Mouse (Mus musculus) liver, embryonic 12.5 days (tissue): ENCODE data around the gene Sh3glb1. TPM values are rescaled to one million over a fixed set of nuclear protein-coding genes. Genes with fewer than 3 reads are reported as not detected.
A peak's percentile ranks its signal among the peaks of the same experiment; 100 is the strongest.

Experiments used
- ATAC-seq: fragments of 200-750 bp; cut with Nextera tagmentation; 2 replicates; pipeline ENCODE4 v1.8.0; 2017; ENCODE audit warnings: moderate number of reproducible peaks, mild to moderate bottlenecking, moderate library complexity
- H3K27ac ChIP-seq: fragments of 300-500 bp; sonication (generic); 2 replicates; pipeline ENCODE4 v1.5.1; 2016; ENCODE audit warnings: mild to moderate bottlenecking
- H3K27me3 ChIP-seq: fragments of 300-500 bp; sonication (generic); replicated peaks from 2 replicates; pipeline ENCODE4 v1.6.1; 2016; ENCODE audit warnings: mild to moderate bottlenecking, moderate library complexity
- H3K36me3 ChIP-seq: fragments of 300-500 bp; sonication (generic); 2 replicates; pipeline ENCODE4 v1.6.1; 2016; ENCODE audit warnings: mild to moderate bottlenecking, moderate library complexity
- H3K4me1 ChIP-seq: fragments of 300-500 bp; sonication (generic); 2 replicates; pipeline ENCODE4 v1.6.1; 2016
- H3K4me2 ChIP-seq: fragments of 300-500 bp; sonication (generic); 2 replicates; pipeline ENCODE4 v1.6.1; 2016; ENCODE audit warnings: mild to moderate bottlenecking, moderate library complexity
- H3K4me3 ChIP-seq: fragments of 300-500 bp; sonication (generic); 2 replicates; pipeline ENCODE4 v1.5.1; 2016; ENCODE audit warnings: mild to moderate bottlenecking, moderate library complexity
- H3K9ac ChIP-seq: fragments of 300-500 bp; sonication (generic); 2 replicates; pipeline ENCODE4 v1.6.1; 2016; ENCODE audit warnings: mild to moderate bottlenecking, moderate library complexity
- H3K9me3 ChIP-seq: fragments of 300-500 bp; sonication (generic); replicated peaks from 2 replicates; pipeline ENCODE4 v1.6.1; 2016; ENCODE audit warnings: mild to moderate bottlenecking, moderate library complexity
- WGBS: fragments of 180-500 bp; shearing (Covaris S2); methylation state at CpG from one replicate; pipeline ENCODE4 v1.1.7; 2016; ENCODE audit not compliant: insufficient replicate concordance; 5-methylcytosine and 5-hydroxymethylcytosine counted together
- polyA plus RNA-seq: library from polyadenylated mRNA; unstranded; fragments of >200 nt; fragmentation: Nextera tagmentation; extraction: Ambion mirVana; gene quantifications from 2 replicates; pipeline ENCODE4 v1.2.1, GENCODE M21; 2016

Sh3glb1 gene
- polyA plus RNA-seq, 1 experiment from 2014 or later = 88.7 TPM

GRCm38 (mm10) chr3:144711607-144712206 is 8.4 kb downstream of the Sh3glb1 start:
- Histone ChIP-seq H3K4me1 (peaks cover 22% of the 10 kb centered on the region), H3K36me3 (peaks cover 69% of the 10 kb centered on the region), H3K4me3 (no peak overlapping the region), H3K9me3 (no peaks in the 10 kb centered on the region), H3K9ac (no peak overlapping the region), H3K27me3 (no peaks in the 10 kb centered on the region), H3K27ac (no peak overlapping the region), H3K4me2 (no peak overlapping the region)
- 64% methylated on average over 6 of the region's 6 CpGs for WGBS
- ATAC-seq = peak; percentile 37

- Histone ChIP-seq H3K4me2 (no peak overlapping the region), H3K4me3 (no peak overlapping the region), H3K9ac (no peak overlapping the region), H3K27ac (no peak overlapping the region), H3K36me3 (peaks cover 81% of the 10 kb centered on the region), H3K9me3 (no peaks in the 10 kb centered on the region), H3K27me3 (no peaks in the 10 kb centered on the region), H3K4me1 (no peaks in the 10 kb centered on the region)
- no peak for ATAC-seq
- 88% methylated on average over 5 of the region's 5 CpGs for WGBS
These were observed 11.5 kb downstream of the Sh3glb1 start for GRCm38 (mm10) chr3:144708612-144709011.

GRCm38 (mm10) chr3:144703959-144704358 is 16.2 kb downstream of the Sh3glb1 start:
- no peak for ATAC-seq
- no peak overlapping the region for H3K27ac ChIP-seq
- no peak overlapping the region for H3K4me3 ChIP-seq
- no peaks in the 10 kb centered on the region for H3K9me3 ChIP-seq
- no peaks in the 10 kb centered on the region for H3K27me3 ChIP-seq
- no peak overlapping the region for H3K9ac ChIP-seq
- peaks cover 8% of the 10 kb centered on the region for H3K4me1 ChIP-seq
- WGBS = 78% methylated on average over 6 of the region's 6 CpGs
- peaks cover 75% of the 10 kb centered on the region for H3K36me3 ChIP-seq
- H3K4me2 ChIP-seq = no peak overlapping the region

- Histone ChIP-seq H3K27ac (no peak overlapping the region; the same call in 1 of the 2 replicates), H3K9ac (no peak overlapping the region), H3K4me2 (no peak overlapping the region), H3K4me1 (peaks cover 20% of the 10 kb centered on the region), H3K27me3 (no peaks in the 10 kb centered on the region), H3K36me3 (peaks cover 77% of the 10 kb centered on the region), H3K4me3 (no peak overlapping the region), H3K9me3 (no peaks in the 10 kb centered on the region)
- WGBS = 38% methylated on average over 5 of the region's 5 CpGs
- no peak for ATAC-seq
These were observed 21.2 kb downstream of the Sh3glb1 start for GRCm38 (mm10) chr3:144698790-144699433.

GRCm38 (mm10) chr3:144697942-144698341 is 22.2 kb downstream of the Sh3glb1 start:
- ATAC-seq = no peak
- Histone ChIP-seq H3K4me3 (no peak overlapping the region), H3K9ac (no peak overlapping the region), H3K4me2 (no peak overlapping the region), H3K36me3 (peaks cover 78% of the 10 kb centered on the region), H3K27me3 (no peaks in the 10 kb centered on the region), H3K9me3 (no peaks in the 10 kb centered on the region), H3K4me1 (peaks cover 20% of the 10 kb centered on the region), H3K27ac (no peak overlapping the region)
- WGBS = 63% methylated on average over 3 of the region's 3 CpGs

GRCm38 (mm10) chr3:144697154-144697553 is 23.0 kb downstream of the Sh3glb1 start:
- Histone ChIP-seq H3K27ac (no peak overlapping the region), H3K4me3 (no peak overlapping the region), H3K4me1 (peaks cover 20% of the 10 kb centered on the region), H3K9me3 (no peaks in the 10 kb centered on the region), H3K27me3 (no peaks in the 10 kb centered on the region), H3K4me2 (no peak overlapping the region), H3K9ac (no peak overlapping the region), H3K36me3 (peaks cover 78% of the 10 kb centered on the region)
- 58% methylated on average over 5 of the region's 5 CpGs for WGBS
- no peak for ATAC-seq

GRCm38 (mm10) chr3:144694941-144695340 is 25.2 kb downstream of the Sh3glb1 start:
- 88% methylated on average over 7 of the region's 7 CpGs for WGBS
- Histone ChIP-seq H3K27ac (no peak overlapping the region), H3K4me3 (no peak overlapping the region), H3K9me3 (no peaks in the 10 kb centered on the region), H3K36me3 (peaks cover 83% of the 10 kb centered on the region), H3K4me1 (peaks cover 23% of the 10 kb centered on the region), H3K27me3 (no peaks in the 10 kb centered on the region), H3K9ac (no peak overlapping the region), H3K4me2 (no peak overlapping the region)
- no peak for ATAC-seq

GRCm38 (mm10) chr3:144694040-144694439 is 26.1 kb downstream of the Sh3glb1 start:
- no peak overlapping the region for H3K4me3 ChIP-seq
- no peaks in the 10 kb centered on the region for H3K9me3 ChIP-seq
- H3K27ac ChIP-seq = no peak overlapping the region
- no peaks in the 10 kb centered on the region for H3K27me3 ChIP-seq
- no peak for ATAC-seq
- peaks cover 25% of the 10 kb centered on the region for H3K4me1 ChIP-seq
- 88% methylated on average over 10 of the region's 10 CpGs for WGBS
- peaks cover 81% of the 10 kb centered on the region for H3K36me3 ChIP-seq
- H3K9ac ChIP-seq = no peak overlapping the region
- H3K4me2 ChIP-seq = no peak overlapping the region

GRCm38 (mm10) chr3:144692052-144692451 is 28.1 kb downstream of the Sh3glb1 start:
- H3K27ac ChIP-seq = peak overlapping the region; percentile 17; the same call in 1 of the 2 replicates
- H3K4me3 ChIP-seq = no peak overlapping the region
- H3K4me1 ChIP-seq = peaks cover 23% of the 10 kb centered on the region
- no peaks in the 10 kb centered on the region for H3K9me3 ChIP-seq
- no peaks in the 10 kb centered on the region for H3K27me3 ChIP-seq
- peaks cover 82% of the 10 kb centered on the region for H3K36me3 ChIP-seq
- WGBS = 52% methylated on average over 3 of the region's 3 CpGs
- no peak overlapping the region for H3K9ac ChIP-seq
- H3K4me2 ChIP-seq = no peak overlapping the region
- no peak for ATAC-seq

GRCm38 (mm10) chr3:144689236-144689635 is 30.9 kb downstream of the Sh3glb1 start:
- peak; percentile 99 for ATAC-seq
- Histone ChIP-seq H3K4me2 (peak overlapping the region; percentile 17), H3K27ac (peak overlapping the region; percentile 67)

GRCm38 (mm10) chr3:144688284-144688683 is 31.9 kb downstream of the Sh3glb1 start:
- H3K27ac ChIP-seq = peak overlapping the region; percentile 66
- WGBS = 86% methylated on average over 8 of the region's 8 CpGs

More at GRCm38 (mm10) chr3:144689236-144689635, 30.9 kb downstream of the Sh3glb1 start:
- no peak overlapping the region for H3K4me3 ChIP-seq
- 0 out of 2 replicates have a peak overlapping the region, but pooled peaks have one; percentile 14 for H3K9ac ChIP-seq
- H3K9me3 ChIP-seq = no peaks in the 10 kb centered on the region
- WGBS = 18% methylated on average over 11 of the region's 11 CpGs
- H3K36me3 ChIP-seq = peaks cover 75% of the 10 kb centered on the region
- peaks cover 42% of the 10 kb centered on the region for H3K4me1 ChIP-seq
- H3K27me3 ChIP-seq = no peaks in the 10 kb centered on the region

GRCm38 (mm10) chr3:144687618-144688017 is 32.5 kb downstream of the Sh3glb1 start:
- no peak overlapping the region for H3K9ac ChIP-seq
- no peak overlapping the region; the same call in 1 of the 2 replicates for H3K27ac ChIP-seq
- H3K27me3 ChIP-seq = no peaks in the 10 kb centered on the region
- H3K4me1 ChIP-seq = peaks cover 58% of the 10 kb centered on the region
- 90% methylated on average over 9 of the region's 9 CpGs for WGBS
- H3K36me3 ChIP-seq = peaks cover 60% of the 10 kb centered on the region
- no peak for ATAC-seq
- H3K9me3 ChIP-seq = no peaks in the 10 kb centered on the region
- no peak overlapping the region for H3K4me3 ChIP-seq
- H3K4me2 ChIP-seq = no peak overlapping the region

More at GRCm38 (mm10) chr3:144688284-144688683, 31.9 kb downstream of the Sh3glb1 start:
- no peak overlapping the region for H3K9ac ChIP-seq
- H3K36me3 ChIP-seq = peaks cover 67% of the 10 kb centered on the region
- no peaks in the 10 kb centered on the region for H3K9me3 ChIP-seq
- peaks cover 51% of the 10 kb centered on the region for H3K4me1 ChIP-seq
- no peak for ATAC-seq
- no peak overlapping the region for H3K4me3 ChIP-seq
- no peaks in the 10 kb centered on the region for H3K27me3 ChIP-seq
- no peak overlapping the region for H3K4me2 ChIP-seq
